Mouse (Mus musculus): ENCODE data around the gene Ifit3. TPM values are rescaled to one million over a fixed set of nuclear protein-coding genes. Genes with fewer than 3 reads are reported as not detected.

Gene Ifit3
- polyA plus RNA-seq, 1 experiment from 2014 or later: 0.62 TPM

- DNase-seq (ENCODE audit: low spot score) (no peak), ATAC-seq (replicated peaks; ENCODE audit: low FRiP score) (no peak)
- H3K4me3 ChIP-seq (ENCODE audit: low read depth, low read length): no peak overlapping the region
- H3K27me3 ChIP-seq (replicated peaks; ENCODE audit: control insufficient read depth, insufficient read depth, low read length): no peaks in the 10 kb centered on the region
- WGBS: 64% methylated on average over 3 of the region's 3 CpGs
- no peaks in the 10 kb centered on the region for H3K36me3 ChIP-seq (ENCODE audit: control insufficient read depth, insufficient read depth, low read length)
- H3K27ac ChIP-seq (ENCODE audit: low read depth, low read length): no peak overlapping the region
- H3K4me2 ChIP-seq: no peak overlapping the region
- no peak overlapping the region for H3K9ac ChIP-seq (ENCODE audit: low read depth, low read length)
- H3K9me3 ChIP-seq (ENCODE audit: control insufficient read depth, low read length): no peaks in the 10 kb centered on the region
- H3K4me1 ChIP-seq (replicated peaks; ENCODE audit: control insufficient read depth, insufficient read depth, low read length): peaks cover 5% of the 10 kb centered on the region; the same call in 1 of the 2 replicates
Measured at GRCm38 (mm10) chr19:34553522-34553921, 29.8 kb upstream of the Ifit3 start.

- Histone ChIP-seq H3K27me3 (replicated peaks; ENCODE audit: control insufficient read depth, insufficient read depth, low read length) (no peaks in the 10 kb centered on the region), H3K4me3 (ENCODE audit: low read depth, low read length) (no peak overlapping the region), H3K9ac (ENCODE audit: low read depth, low read length) (no peak overlapping the region), H3K4me1 (replicated peaks; ENCODE audit: control insufficient read depth, insufficient read depth, low read length) (peaks cover 5% of the 10 kb centered on the region; the same call in 1 of the 2 replicates), H3K9me3 (ENCODE audit: control insufficient read depth, low read length) (no peaks in the 10 kb centered on the region), H3K4me2 (no peak overlapping the region), H3K27ac (ENCODE audit: low read depth, low read length) (no peak overlapping the region), H3K36me3 (ENCODE audit: control insufficient read depth, insufficient read depth, low read length) (no peaks in the 10 kb centered on the region)
- ATAC-seq (replicated peaks; ENCODE audit: low FRiP score) (no peak), DNase-seq (ENCODE audit: low spot score) (no peak)
Measured at GRCm38 (mm10) chr19:34554061-34554460, 29.3 kb upstream of the Ifit3 start.

DNA sequence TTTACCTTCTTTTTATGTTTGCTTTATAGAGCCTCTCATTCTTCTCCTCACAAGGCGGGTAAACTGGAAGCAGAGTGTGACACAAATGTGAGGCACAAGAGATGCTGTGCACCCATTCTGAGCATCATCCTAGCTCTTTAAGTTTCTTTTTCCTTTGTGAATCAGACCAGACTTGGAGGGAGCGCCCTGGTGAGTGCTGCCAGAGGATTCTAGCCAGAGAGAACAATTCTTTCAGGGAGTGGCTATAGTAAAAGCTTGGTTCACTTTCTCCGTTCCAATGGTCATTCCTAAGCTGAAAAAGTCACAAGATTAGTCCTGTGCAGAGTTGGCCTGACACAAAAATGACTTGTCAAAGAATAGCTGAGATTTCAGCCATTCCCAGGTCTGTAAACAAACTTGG is 26.7 kb upstream of the Ifit3 start:
- WGBS: 72% methylated on average over 3 of the region's 3 CpGs
- Histone ChIP-seq H3K4me1 (replicated peaks; ENCODE audit: control insufficient read depth, insufficient read depth, low read length) (no peaks in the 10 kb centered on the region), H3K36me3 (ENCODE audit: control insufficient read depth, insufficient read depth, low read length) (no peaks in the 10 kb centered on the region), H3K4me2 (no peak overlapping the region), H3K27ac (ENCODE audit: low read depth, low read length) (no peak overlapping the region), H3K4me3 (ENCODE audit: low read depth, low read length) (no peak overlapping the region), H3K27me3 (replicated peaks; ENCODE audit: control insufficient read depth, insufficient read depth, low read length) (no peaks in the 10 kb centered on the region), H3K9me3 (ENCODE audit: control insufficient read depth, low read length) (no peaks in the 10 kb centered on the region), H3K9ac (ENCODE audit: low read depth, low read length) (no peak overlapping the region)
- ATAC-seq (replicated peaks; ENCODE audit: low FRiP score) (no peak), DNase-seq (ENCODE audit: low spot score) (no peak)

DNA sequence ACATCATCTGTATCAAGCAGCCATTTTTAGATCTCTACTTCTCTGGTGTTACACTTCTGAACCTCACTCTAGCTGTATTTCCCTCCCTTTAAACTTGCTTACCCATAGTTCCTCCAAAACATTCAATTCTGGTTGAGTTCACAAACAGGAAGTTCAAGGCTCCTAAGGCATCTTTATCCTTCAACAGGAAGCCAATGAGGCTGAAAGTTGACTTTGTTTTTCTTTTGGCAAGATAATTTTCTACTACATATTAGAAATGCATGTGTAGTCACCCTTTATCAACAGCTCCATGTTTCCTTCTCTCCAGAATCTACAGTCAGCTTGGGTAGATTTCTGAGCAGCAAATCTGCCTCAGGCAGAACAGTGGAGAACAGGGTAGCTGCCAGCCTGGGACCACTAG is 20.8 kb upstream of the Ifit3 start:
- no peaks in the 10 kb centered on the region for H3K9me3 ChIP-seq (ENCODE audit: control insufficient read depth, low read length)
- no peak overlapping the region for H3K4me2 ChIP-seq
- no peaks in the 10 kb centered on the region for H3K4me1 ChIP-seq (replicated peaks; ENCODE audit: control insufficient read depth, insufficient read depth, low read length)
- no peak; the same call in 1 of the 2 replicates for ATAC-seq (replicated peaks; ENCODE audit: low FRiP score)
- H3K4me3 ChIP-seq (ENCODE audit: low read depth, low read length): no peak overlapping the region
- H3K27ac ChIP-seq (ENCODE audit: low read depth, low read length): no peak overlapping the region
- H3K9ac ChIP-seq (ENCODE audit: low read depth, low read length): no peak overlapping the region
- no peaks in the 10 kb centered on the region for H3K27me3 ChIP-seq (replicated peaks; ENCODE audit: control insufficient read depth, insufficient read depth, low read length)
- H3K36me3 ChIP-seq (ENCODE audit: control insufficient read depth, insufficient read depth, low read length): no peaks in the 10 kb centered on the region
- no peak for DNase-seq (ENCODE audit: low spot score)

GRCm38 (mm10) chr19:34566178-34566784 is 17.1 kb upstream of the Ifit3 start:
- no peaks in the 10 kb centered on the region for H3K27me3 ChIP-seq (replicated peaks; ENCODE audit: control insufficient read depth, insufficient read depth, low read length)
- ATAC-seq (replicated peaks; ENCODE audit: low FRiP score): no peak
- no peaks in the 10 kb centered on the region for H3K4me1 ChIP-seq (replicated peaks; ENCODE audit: control insufficient read depth, insufficient read depth, low read length)
- WGBS: 94% methylated on average over 1 of the region's 1 CpGs
- H3K4me3 ChIP-seq (ENCODE audit: low read depth, low read length): no peak overlapping the region
- H3K4me2 ChIP-seq: no peak overlapping the region
- DNase-seq (ENCODE audit: low spot score): no peak
- H3K9ac ChIP-seq (ENCODE audit: low read depth, low read length): no peak overlapping the region
- no peak overlapping the region for H3K27ac ChIP-seq (ENCODE audit: low read depth, low read length)
- no peaks in the 10 kb centered on the region for H3K9me3 ChIP-seq (ENCODE audit: control insufficient read depth, low read length)
- no peaks in the 10 kb centered on the region for H3K36me3 ChIP-seq (ENCODE audit: control insufficient read depth, insufficient read depth, low read length)

- no peaks in the 10 kb centered on the region for H3K4me1 ChIP-seq (replicated peaks; ENCODE audit: control insufficient read depth, insufficient read depth, low read length)
- no peak overlapping the region for H3K4me2 ChIP-seq
- DNase-seq (ENCODE audit: low spot score) (no peak), ATAC-seq (replicated peaks; ENCODE audit: low FRiP score) (no peak)
- no peak overlapping the region for H3K4me3 ChIP-seq (ENCODE audit: low read depth, low read length)
- 73% methylated on average over 7 of the region's 7 CpGs for WGBS
- H3K27me3 ChIP-seq (replicated peaks; ENCODE audit: control insufficient read depth, insufficient read depth, low read length): no peaks in the 10 kb centered on the region
- H3K27ac ChIP-seq (ENCODE audit: low read depth, low read length): no peak overlapping the region
- H3K9me3 ChIP-seq (ENCODE audit: control insufficient read depth, low read length): no peaks in the 10 kb centered on the region
- no peaks in the 10 kb centered on the region for H3K36me3 ChIP-seq (ENCODE audit: control insufficient read depth, insufficient read depth, low read length)
- H3K9ac ChIP-seq (ENCODE audit: low read depth, low read length): no peak overlapping the region
Measured at GRCm38 (mm10) chr19:34568988-34569895, 14.1 kb upstream of the Ifit3 start.

DNA sequence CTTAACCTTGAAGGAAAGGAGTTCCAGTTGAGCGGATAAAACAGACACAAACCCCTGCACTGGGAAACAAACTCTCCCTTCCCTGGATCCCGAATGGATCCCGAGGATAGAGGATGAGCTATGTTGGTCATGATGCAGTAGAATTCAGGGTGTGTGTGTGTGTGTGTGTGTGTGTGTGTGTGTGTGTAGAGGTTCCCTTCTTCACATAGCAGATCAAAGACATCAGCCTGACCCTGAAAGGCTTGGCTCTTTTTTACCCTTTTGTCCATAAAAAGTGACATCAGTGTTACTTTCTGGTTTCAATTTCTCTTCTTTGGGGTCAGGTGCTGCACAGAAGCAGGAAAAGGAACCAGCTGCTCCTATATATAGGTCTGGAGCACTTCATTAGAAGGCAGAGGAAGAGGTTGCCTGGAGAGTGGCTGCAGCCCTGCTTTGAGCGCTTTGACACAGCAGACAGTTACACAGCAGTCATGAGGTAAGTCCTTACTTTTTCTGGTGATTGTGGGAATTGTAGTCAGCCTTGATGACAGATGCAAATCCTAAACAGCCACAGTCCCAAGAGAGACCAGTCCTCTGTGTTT is 13.3 kb upstream of the Ifit3 start:
- DNase-seq (ENCODE audit: low spot score) (no peak), ATAC-seq (replicated peaks; ENCODE audit: low FRiP score) (no peak)
- no peak overlapping the region for H3K27ac ChIP-seq (ENCODE audit: low read depth, low read length)
- H3K27me3 ChIP-seq (replicated peaks; ENCODE audit: control insufficient read depth, insufficient read depth, low read length): no peaks in the 10 kb centered on the region
- H3K9ac ChIP-seq (ENCODE audit: low read depth, low read length): no peak overlapping the region
- H3K4me2 ChIP-seq: no peak overlapping the region
- no peaks in the 10 kb centered on the region for H3K9me3 ChIP-seq (ENCODE audit: control insufficient read depth, low read length)
- H3K4me3 ChIP-seq (ENCODE audit: low read depth, low read length): no peak overlapping the region
- 76% methylated on average over 4 of the region's 4 CpGs for WGBS
- H3K4me1 ChIP-seq (replicated peaks; ENCODE audit: control insufficient read depth, insufficient read depth, low read length): no peaks in the 10 kb centered on the region
- H3K36me3 ChIP-seq (ENCODE audit: control insufficient read depth, insufficient read depth, low read length): no peaks in the 10 kb centered on the region

DNA sequence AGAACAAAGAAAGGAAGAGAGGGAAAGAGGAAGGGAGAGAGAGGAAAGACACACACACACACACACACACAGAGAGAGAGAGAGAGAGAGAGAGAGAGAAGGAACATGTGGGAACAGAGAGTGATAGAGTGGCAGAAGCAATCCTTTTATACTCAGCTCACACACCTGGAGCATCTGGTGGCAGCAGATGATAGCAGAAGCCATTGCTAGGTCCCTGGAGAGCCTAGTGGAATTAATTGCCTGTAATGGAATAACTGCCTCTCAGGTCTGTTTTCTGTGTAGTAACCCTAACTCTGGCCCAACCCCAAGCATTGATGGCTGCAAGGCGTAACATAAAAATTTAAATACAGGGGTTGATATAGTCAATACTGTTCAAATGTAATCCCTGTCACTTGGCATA is 12.3 kb upstream of the Ifit3 start:
- H3K4me2 ChIP-seq: no peak overlapping the region
- no peaks in the 10 kb centered on the region for H3K9me3 ChIP-seq (ENCODE audit: control insufficient read depth, low read length)
- ATAC-seq (replicated peaks; ENCODE audit: low FRiP score) (no peak), DNase-seq (ENCODE audit: low spot score) (no peak)
- H3K9ac ChIP-seq (ENCODE audit: low read depth, low read length): no peak overlapping the region
- no peak overlapping the region for H3K4me3 ChIP-seq (ENCODE audit: low read depth, low read length)
- H3K36me3 ChIP-seq (ENCODE audit: control insufficient read depth, insufficient read depth, low read length): no peaks in the 10 kb centered on the region
- H3K27ac ChIP-seq (ENCODE audit: low read depth, low read length): no peak overlapping the region
- no peaks in the 10 kb centered on the region for H3K27me3 ChIP-seq (replicated peaks; ENCODE audit: control insufficient read depth, insufficient read depth, low read length)
- WGBS: 85% methylated on average over 1 of the region's 1 CpGs
- no peaks in the 10 kb centered on the region for H3K4me1 ChIP-seq (replicated peaks; ENCODE audit: control insufficient read depth, insufficient read depth, low read length)
